Mouse (Mus musculus) lung, postnatal 10 days (tissue): ENCODE results near the gene Egfr.

Source experiments
- DNase-seq: peaks from one replicate; pipeline ENCODE4 v3.0.0; 2021

Gene Egfr

DNA sequence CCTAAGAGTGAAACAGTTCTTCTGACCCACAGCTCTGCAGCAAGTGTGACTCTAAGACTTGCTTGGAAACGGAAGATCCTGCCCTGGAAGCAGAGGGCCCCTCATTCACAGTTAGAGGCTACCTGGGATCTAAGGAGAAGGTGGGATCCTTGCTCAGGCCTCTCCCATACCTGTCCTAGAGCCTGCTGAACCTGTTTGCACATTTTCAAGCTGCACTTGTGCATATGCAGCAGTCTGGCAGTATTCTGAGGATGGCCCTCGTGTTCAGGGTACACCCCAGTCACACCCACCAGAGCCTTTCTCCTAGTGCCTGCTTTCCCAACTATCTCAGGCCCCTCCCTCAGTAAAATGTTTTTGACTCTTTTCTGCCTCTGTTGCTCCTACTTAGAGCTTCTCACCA lies 29.6 kb downstream of the Egfr start:
- no peak for DNase-seq

DNA sequence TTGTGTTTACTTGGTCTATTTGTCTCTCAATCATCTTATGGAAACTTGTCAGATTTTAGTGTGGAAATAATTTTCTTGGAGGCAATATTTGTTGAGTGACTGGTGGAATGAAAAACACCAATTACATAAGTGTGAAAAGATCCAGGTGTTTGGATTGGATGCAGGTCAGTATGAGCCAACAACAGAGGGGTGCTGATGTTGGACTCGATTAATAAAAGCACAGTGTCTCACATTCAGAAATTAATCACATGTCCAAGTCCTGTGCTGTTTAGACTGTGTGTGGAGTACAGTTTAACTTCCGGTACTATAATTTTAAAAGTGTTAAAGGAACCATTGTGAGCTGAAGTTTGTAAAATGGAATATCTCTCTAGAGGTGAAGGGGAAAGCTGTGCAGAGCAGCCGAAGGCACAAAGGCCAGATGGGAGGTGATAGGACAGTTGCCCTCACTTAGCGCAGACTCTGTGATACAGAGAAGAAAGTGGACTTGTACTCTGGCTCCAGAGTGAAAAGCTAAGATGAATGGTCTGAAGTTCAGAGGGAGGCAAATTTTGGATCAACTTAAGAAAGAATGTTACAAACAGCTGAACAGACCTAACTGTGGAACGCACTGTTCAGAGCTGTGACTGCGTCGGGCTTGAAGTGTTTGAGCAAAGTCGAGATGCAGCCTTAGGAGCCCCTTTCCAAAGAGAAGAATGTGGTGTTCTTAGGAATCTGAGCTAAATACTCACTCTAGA lies 32.1 kb downstream of the Egfr start:
- DNase-seq = peak; percentile 46

DNA sequence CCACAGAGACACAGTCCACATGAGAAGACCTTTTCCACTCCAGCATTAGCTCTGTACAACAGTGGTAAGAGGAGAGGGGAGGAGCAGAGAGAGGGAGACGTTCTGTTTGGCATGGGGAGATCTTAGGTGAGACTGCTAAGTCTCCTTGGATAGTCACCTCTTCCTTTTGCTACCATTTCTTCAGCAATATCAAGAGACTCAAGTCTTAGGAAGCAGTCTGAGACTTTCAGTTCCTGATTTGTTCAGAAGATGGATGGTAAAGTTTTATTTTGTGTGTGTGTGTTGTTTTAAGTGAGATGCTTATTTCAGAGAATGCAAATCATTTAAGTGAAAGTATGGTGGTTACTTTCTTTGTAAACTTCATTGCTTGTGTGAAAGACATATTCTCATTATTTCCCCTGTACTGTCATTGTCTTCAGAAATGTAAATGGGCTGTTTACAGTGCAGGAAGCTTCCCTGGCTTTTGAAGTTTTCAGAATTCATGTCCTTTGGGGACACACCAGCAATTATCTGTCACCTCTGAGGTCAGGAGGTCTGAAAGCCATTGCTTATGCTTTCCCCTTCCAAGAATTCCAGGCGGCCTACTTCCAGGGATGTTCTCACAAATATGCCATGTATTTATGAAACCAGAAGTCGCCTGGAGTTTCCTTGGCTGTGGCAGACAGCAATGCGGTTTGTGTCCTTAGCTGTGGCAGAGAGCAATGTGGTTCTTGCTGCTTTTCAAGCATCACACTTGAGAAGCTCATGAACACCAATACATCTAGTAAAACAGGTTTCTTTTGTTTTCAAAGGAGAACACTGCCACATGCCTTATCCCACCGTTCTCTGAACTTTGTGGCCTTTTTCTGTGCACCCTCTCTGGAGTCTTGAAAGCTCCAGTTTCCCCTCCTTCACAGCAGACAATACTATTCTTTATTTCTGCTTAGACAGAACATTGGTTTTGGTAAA lies 40.9 kb downstream of the Egfr start:
- peak; percentile 73 for DNase-seq

DNA sequence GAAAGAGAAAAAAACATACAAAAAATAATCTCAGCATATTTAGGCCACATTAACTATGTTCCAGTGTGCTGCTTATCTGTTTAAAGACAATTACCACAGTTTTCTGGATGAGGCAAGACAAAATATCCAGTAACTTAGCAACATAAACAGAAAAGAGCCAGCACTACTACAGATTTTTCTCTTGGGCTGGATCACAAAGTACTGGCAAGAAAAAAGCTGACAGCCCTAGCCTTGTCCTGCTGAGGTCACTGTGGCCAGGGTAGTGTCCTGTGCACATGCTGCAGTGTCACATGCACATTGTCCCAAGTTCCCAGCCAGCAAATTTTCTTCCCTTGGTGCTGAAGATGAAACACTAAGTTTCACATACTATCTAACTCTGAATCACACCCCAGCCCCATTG lies 43.0 kb downstream of the Egfr start:
- peak; percentile 56 for DNase-seq

DNA sequence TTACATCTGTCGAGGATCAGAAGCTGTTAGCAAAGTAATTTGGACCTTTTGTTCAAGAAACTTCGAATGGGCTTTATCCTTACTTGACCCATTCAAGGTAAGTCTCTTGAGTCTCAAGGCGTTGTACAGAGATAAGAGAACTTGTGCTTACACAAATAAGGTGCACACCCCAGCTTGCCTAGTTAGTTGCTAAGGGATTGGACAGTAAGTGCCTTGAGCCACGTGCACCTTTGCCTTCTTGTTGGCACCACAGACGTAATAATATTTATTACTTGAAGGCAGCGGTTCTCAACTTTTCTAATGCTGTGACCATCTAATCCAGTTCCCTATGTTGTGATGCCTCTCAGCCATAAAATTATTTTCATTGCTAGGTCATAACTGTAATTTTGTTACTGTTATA lies 43.5 kb downstream of the Egfr start:
- DNase-seq = no peak

DNA sequence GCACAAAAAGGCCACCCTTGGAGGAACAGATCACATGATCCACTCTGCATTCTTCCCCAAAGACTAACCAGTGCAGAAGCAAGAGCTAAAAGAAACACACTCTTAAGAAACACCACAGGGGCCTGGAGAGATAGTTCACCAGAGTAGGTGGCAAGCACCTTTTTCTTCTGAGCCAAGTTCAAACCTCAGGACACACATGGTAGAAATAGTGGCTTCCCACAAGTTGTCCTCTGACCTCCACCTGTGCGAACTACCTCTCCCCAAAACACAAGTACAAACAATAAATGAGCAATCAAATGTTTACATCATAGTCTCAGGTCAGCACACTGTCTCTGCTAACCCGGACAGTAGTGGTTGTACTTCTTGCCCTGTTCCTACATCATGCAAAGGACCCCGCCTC lies 45.5 kb downstream of the Egfr start:
- no peak for DNase-seq

DNA sequence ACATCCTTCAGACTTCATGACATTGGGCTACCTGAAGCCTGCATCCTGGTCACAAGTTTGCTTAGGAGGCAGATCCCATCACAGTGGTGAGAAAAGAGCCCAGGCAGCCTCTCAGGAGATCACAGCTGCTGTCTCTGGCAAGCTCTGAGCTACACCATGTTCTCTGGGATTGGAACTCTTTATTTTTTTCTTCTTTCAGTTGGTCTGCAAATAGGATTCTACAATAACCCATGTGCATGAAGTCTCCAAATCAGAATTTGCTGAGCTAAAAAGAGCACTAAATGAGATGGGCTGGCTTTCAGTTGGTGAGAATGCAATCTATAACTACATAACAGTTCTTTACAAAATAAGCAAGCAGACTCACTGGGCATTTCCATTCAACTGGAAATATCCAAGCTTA lies 46.1 kb downstream of the Egfr start:
- DNase-seq = no peak

DNA sequence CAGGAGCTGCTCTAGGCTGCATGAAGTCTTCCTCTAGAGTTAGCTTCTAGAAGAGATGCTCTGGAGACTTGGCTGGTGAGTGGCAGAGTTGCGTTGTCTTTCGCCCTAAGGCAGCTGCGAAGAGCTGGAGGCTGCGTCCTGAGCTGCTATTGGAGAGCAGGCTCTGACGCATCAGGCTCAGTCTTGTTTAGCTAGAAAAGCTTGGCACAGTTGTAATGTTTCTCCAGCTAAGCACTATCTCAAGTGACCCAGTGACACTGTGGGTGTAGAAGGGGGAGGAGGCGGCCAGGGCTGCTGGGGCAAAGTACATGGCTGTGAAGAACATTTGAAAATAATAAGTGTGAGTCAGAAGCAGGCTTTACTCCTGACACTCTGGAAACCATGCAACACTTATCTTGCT lies 48.5 kb downstream of the Egfr start:
- DNase-seq = peak; percentile 87

DNA sequence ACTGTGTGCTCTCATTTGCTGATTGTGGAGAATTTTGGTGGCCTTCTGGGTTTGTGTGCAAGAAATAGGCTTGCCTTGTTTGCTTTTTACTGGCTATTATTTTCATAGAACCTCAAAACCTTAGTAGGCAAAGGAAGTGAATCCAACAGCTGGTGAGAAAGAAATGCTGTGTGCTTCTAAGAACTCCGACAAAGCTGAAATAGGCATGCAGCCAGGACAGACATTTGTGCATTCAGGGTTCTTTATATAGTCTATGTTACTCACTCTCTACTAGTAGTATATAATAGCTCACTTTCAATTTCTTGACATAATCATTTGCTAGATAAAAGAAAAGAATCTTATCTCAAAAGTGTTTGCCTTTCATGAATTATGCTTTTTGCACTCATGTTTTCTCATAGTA lies 50.7 kb downstream of the Egfr start:
- no peak for DNase-seq

DNA sequence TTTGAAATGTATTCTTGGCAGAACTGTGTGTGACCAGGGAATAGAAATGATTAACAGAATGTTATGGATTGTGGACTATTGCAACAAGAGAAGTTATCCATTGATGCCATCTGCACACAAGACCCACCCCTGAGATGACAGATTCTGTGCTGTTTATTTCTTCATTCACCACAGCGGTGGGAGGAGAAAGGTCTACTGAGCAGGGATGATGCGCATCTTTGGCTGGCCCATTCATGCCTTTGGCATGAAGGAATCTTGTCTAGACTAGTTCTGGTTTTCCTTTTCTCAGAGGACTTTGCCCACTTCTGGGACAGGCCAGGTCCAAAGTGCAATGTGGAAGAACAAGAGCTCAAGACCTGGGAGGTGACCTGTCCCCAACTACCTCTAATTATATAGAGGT lies 52.0 kb downstream of the Egfr start:
- DNase-seq = no peak

DNA sequence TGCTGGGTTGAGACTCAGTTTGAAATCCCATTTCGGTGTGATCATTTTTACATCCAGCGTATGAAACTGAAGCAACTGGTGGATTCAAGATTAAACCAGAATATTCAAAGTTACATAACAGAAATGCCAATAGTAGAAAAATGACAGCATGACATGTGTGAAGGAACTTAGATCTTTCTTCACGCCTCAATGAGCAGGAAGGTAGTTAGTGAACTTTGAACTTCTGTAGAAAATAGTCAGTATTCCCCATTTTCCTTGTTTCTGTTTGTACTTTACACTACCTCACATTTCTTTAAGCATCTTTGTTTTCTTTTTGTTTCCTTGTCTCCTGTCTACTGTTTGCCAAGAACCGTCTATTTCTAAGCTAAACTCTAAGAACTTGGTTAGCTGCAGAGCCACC lies 53.9 kb downstream of the Egfr start:
- DNase-seq = no peak

DNA sequence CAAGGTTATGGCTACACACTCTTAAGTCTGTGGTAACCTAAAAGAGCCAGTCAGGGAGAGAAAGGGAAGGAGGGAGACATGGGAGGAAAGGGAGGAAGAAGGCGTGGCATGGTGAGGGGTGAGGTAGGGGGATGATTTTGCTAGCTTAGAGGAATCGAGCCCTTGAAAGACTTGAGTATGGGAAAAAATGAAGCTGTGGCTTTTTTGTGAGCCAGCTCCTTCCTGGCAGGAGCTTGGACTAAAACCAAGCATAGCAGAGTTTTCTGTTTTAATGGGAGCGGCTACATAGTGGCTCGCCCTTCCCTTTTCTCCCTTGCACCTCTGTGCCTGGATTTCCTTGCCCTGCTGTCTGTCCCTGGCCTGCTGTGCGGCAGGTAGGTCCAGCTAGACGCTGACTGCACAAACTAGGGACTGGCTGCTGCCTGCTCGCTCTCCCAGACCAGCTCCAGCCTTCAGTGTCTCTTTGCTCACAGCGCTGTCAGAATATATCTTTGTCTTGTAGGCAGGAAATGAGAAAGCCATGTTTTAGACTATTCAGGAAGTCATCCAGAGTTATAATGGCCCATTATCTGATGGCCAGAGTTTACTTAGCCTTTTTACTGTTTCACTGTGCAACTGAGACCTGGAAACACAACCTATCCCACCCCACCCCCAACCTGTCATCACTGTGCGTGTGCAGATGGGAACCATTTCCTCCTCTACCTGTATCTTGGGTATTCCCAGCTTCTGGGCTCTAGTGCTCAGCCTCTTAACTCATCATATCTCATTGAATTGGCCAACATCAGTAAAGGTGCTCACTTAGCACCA lies 57.4 kb downstream of the Egfr start:
- DNase-seq = no peak

DNA sequence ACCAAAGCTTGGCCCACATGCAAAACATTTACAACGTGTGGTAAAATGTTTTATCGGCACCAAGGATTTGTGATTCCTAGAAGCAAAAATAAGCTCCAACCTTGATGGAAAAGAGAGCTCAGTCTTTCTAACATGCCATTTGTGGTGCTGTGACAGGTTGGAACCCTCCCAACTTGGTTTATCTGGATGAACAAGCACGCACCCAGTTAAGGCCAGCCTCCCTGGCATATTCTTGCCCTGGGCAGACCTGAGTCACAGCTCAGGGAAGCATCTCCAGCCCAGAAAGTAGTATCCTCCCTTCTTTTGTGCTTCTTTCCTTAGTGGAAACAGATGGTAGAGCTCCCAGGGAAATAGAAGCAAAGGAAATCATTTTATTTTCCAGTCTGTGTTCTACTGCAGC lies 58.1 kb downstream of the Egfr start:
- DNase-seq = no peak

DNA sequence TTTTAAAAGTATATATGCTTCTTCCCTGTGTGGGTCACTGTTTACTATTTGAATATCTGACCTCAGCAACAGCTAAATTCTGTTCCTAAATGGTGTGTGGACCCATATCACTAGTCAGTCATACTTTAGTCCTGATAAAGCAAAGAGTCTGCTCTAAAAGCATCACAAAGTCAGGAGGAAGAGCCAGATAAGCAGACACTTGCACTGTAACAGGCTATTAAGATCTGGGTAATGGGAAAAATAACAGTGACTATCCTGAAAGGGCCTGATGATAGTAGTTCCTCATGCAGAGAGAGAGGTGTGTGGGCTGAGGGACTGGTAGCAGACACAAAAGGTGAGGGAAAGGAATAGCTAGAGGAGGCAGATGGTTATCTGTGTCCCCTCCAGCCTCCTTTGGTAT lies 61.3 kb downstream of the Egfr start:
- DNase-seq = no peak

DNA sequence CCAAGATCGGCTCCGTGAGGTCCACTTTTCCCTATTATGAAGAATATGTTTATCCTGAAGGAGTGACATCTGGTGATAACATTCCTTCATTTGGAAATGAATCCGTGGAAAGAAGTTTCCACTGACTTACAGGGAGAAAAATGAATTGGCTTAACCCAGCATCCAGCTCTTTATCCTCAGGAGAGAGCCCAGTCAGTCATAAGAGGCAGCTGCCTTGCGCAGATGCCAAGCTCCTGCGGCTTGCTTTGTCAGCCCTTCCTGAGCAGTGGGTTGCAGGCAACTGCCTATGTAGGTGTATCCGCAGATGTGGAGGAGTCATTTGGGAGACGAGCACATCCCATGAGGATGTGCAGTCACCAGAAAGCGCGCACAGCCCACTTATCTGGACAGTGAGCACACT lies 64.4 kb downstream of the Egfr start:
- DNase-seq = no peak

DNA sequence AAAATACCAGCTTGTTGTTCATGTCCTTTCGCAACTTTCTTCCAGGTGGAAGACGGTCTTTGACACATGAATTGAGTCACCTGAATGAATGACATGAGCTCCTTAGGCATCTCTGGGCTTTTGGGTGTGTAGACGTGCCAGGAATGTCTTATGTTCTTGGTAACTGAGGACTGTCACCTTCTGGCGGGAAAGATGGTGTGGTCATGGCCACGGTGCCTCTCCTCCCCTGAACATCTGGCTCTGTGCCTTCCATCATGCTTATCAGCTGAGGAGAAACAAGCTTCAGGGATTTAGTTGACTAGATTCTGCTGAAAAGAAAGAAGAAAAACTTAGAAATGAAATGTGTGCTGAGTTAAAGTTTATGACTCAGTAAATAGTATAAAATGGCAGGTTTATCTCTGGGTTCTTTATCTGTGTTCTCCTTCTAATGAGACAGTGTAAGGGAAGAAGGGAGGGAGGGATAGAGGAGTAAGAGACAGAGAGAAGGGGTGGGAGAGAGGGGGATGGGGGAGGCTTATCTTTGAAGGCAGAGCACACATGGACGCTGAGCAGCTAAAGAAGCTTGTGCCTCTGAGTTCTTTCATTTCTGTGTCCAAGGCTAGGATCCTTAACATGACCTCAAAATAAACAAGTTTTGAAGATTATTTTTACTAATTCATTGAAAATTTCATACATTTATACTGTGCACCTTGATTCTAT lies 65.5 kb downstream of the Egfr start:
- no peak for DNase-seq

DNA sequence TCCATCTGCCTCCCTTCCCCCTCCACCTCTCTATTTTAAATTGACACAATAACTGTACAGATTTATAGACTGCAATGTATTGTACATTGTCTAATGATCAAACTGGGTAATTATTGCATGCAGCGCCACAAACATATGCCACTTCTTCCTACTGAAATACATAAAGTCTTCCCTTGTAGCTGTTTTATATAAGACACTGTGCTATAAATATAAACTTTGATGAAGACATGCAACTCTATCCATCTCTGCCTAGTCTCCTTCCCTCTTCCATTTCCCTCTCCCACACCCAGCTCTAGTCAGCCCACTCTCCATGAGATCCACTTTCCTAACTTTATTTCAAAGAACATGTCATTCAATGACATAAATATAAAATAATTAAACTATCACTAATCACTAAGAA lies 67.4 kb downstream of the Egfr start:
- DNase-seq = no peak

DNA sequence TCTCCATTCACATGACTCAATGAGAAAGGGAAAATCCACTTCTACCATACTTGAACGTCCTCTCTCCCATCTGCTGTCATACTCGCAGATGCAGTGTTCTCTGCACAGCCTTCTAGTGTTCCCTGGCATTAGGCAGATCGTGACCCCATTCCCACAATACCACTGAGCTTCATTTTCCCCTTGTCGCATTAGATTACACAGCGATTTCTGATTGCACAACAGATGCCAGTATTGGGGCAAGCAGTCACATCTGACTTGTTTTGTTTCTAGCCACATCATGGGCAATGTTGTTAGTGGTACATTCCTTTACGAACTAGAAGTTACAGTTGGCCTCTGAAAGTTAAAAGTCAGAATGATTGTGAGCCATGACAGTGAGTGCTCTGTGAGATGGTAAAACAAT lies 68.1 kb downstream of the Egfr start:
- DNase-seq = no peak

DNA sequence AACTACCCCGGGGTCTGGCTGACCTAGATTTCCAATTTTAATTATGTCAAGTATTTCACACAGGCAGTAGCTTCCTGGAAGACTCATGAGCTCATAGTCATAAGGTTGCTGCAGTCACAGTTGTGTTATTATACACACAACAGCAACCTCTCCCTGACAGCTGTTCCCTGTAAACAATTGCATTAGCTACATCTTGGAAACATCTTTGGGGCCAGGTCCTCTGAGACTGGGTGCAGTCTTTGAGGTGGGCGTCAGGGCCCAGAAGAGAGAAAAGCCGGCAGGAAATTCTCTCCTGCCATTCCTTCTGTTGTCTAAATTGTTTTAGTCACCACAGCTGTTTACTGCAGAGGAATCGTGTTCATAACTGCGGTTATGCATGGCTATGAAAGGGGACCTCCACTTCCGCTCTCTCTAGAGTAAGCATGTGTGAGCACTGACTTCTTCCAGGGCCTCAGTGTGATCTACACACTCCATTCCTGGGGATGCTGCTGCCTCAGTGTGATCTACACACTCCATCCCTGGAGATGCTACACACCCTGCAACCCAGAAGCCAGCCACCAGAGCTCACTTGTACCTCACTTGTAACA lies 69.8 kb downstream of the Egfr start:
- peak; percentile 16 for DNase-seq

DNA sequence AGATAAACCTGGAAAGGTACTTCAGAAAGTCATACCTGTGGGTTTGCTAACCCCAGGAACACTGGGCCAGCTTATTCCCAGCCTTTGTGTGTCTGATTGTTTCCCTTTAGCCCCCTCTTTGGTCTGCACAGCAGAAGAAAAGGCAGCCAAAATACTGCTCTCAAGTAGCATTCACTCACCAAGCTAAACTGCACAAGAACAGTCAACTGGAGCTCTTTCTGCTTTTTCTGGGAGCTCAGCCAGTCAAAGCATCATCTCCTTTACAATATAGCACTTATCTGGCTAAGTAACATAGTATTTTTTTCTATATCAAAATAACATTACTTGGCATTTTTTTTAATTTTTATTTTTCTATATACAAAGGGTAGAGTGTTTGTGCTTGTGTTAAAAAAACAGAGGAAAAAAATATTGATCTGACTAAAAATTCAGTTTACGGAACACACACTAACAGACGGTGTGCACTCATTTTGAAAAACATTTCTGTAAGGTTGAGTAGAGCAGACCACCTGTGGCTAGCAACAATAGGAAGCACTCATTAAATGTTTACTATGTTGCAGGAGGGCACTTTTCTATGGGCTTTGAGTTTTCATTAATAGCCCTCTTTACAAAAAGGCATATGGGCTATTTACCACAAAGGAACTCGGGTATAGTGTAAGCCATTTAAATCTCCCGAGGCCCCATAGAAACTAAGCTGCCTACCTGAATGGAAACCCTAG lies 72.0 kb downstream of the Egfr start:
- DNase-seq = no peak

DNA sequence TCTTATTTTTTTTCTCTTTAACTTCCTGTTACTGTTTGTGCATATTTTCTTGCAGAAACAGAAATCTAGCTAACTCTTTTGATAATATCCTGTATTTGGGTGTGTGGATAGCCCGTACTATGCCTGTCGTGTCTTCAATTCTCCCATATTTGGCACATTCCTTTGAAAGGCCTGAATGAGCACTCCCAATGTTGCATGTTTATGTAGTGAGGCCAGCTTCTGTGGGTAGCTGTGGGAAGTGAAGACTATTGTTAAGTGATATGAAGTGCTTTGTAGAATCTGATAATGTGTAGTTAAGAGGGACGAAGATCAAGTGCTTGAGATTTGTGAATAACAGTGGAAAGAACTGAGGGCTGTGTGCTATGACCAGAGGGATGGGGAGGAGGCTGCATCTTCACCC lies 77.5 kb downstream of the Egfr start:
- no peak for DNase-seq
